Mouse (Mus musculus): ENCODE measurements around the gene 2310057J18Rik.

DNA sequence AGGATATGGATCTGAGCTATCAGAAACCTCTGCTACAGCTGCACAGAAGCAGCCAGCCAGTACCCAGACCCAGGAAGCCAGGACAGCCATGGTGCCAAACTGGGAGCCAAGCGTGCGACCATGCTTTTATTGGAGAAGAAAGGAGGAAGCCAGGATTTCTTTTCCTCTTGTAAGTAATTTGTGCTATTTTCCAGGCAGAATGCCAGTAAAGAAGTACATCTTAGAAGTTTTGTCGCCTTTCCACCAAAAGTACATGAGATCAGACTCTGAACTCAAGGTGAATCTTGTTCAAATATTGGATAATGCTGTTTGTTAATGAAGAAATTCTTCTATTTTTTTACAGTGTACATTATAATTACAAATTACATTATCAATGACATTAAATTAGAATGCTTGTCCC is at the start of gene 2310057J18Rik:
- TF ChIP-seq CTCF (IDR thresholded peaks at IDR 0.05; ENCODE audit: insufficient read depth, low read length) (no peak), POLR2A (IDR thresholded peaks at IDR 0.05; ENCODE audit: borderline replicate concordance, extremely low read depth, low read depth, low read length) (no peak)
